Mouse (Mus musculus) inflammation-experienced regulatory T-cells, adult 6 months (primary cell): ENCODE data around the gene Olfr611. TPM values are rescaled to one million over a fixed set of nuclear protein-coding genes. Genes with fewer than 3 reads are reported as not detected.
"Not testable (repeated sequence)": the region's sequence is repeated elsewhere in the genome, so short reads cannot be mapped to it uniquely, and the experiment has no call there.

Experiments
- ATAC-seq: one replicate; pipeline ENCODE4 v1.8.0; 2017
- polyA plus RNA-seq, 3 experiments: library from polyadenylated mRNA; unstranded; fragments of 100-300 nt; shearing (Covaris generic); gene quantifications; one replicate each; pipeline ENCODE4 v1.2.1; 2017

The Olfr611 gene
- polyA plus RNA-seq: not detected

GRCm38 (mm10) chr7:103520746-103521145 is at the start of gene Olfr611:
Olfr611 (minus strand) TSS chr7:103520846.
- ATAC-seq: not testable (repeated sequence)

DNA sequence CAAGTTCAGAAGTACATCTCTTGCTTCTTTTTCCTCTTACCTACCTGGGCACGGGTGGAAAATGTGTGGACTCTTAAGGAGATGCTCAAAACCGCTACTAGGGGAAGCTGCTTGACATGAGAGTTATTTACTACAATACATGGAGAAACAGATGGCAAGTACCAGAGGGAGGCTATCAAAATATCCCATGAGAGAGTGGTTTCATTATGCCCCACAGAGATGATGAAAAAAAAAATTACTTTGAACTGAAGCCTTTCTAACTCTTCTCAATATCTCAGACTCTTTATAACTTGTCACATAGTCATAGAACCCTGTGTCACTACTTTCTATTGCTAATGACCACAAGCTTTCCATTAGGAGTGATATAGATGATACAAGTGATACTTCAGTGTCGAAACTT is 48.4 kb upstream of the Olfr611 start, which contains the start of gene Olfr616:
TSS of gene Olfr616 (minus strand) at position 101 of the 400 bp plus-strand sequence.
- no peak for ATAC-seq

DNA sequence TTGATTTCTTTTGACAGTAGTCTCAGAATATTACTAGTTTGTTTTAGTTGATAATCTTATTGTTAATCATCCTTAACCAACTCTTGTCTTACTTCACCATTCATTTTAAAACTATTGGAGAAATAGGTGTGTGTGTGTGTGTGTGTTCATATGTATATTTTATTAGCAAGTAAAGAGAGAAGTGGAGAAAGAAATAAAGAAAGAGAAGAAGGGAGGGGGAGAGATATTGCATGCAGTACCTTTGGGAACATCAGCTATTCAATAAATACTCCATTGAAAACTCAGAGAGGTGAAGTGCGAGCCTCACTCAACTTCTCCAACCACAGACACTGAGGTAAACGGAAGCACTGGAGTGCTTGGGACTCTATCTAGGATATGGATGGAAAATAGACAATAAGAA is 35.1 kb upstream of the Olfr611 start, which contains the start of gene Olfr615:
TSS of gene Olfr615 (plus strand) at position 301 of the 400 bp plus-strand sequence.
- no peak for ATAC-seq

DNA sequence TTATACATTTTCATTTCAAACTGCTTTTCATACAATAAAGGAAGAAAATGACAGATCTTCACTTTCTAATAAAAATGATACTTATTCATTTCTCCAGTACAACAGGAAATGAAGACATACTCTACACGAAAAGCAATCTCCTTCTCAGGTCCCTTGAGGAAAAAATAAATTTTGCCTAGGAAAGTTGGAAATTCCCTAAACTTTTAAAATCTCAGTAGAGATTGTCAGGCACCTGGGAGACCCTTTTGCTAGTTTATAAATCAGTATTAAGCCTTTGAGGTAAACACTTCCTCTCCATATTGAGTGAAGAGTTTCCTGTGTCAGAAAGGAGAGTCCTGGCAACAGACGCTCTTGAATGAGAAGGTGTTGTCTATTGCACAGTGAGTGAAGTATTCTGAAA is 27.1 kb upstream of the Olfr611 start, which contains the start of gene Olfr613:
TSS of gene Olfr613 (plus strand) at position 301 of the 400 bp plus-strand sequence.
- no peak for ATAC-seq

- ATAC-seq: not testable (repeated sequence)
Observed at GRCm38 (mm10) chr7:103542617-103543016, 22.0 kb upstream of the Olfr611 start, which contains the start of gene Olfr612. Olfr612 (minus strand) TSS chr7:103542717.

DNA sequence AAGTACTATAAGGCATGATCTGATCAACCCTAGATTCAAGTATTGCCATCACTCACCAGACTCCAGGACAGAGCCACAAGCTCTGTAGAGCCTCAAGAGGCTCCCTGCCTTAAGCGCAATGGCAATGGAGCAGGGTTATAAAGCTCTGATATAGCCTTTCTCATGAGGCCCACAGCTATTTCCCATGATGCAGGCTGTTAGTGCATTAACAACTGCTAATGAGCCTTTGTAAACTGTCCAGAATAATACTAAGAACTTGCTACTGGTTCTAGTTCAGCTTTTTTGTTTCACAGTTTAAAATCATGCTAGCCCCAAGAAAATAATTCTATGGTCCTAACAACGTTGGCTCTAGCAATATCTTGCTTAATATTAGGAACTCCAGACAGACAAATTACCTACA is 8.6 kb downstream of the Olfr611 start, which contains the start of gene Olfr610:
TSS of gene Olfr610 (minus strand) at position 101 of the 400 bp plus-strand sequence.
- ATAC-seq: no peak

- ATAC-seq: no peak
Observed at GRCm38 (mm10) chr7:103497962-103498361, 22.7 kb downstream of the Olfr611 start, which contains the start of gene Olfr609. Olfr609 (minus strand) TSS chr7:103498062.

- not testable (repeated sequence) for ATAC-seq
Observed at GRCm38 (mm10) chr7:103477106-103477505, 43.5 kb downstream of the Olfr611 start.

GRCm38 (mm10) chr7:103469577-103469976 is 51.1 kb downstream of the Olfr611 start, which contains the start of gene Olfr608:
Olfr608 (plus strand) TSS chr7:103469877.
- ATAC-seq: no peak

Other genes with a start within 250 kb of the Olfr611 start
- gene Olfr596, start 215.2 kb downstream of the Olfr611 start, polyA plus RNA-seq: not detected
- under 1 TPM in 1 of 3 experiments, not detected in 2; 0.18 TPM for gene Olfr597, start 204.5 kb downstream of the Olfr611 start, polyA plus RNA-seq
- gene Olfr598, start 197.3 kb downstream of the Olfr611 start, polyA plus RNA-seq: not detected
- not detected for gene Olfr599, start 184.9 kb downstream of the Olfr611 start, polyA plus RNA-seq
- not detected for gene Olfr600, start 171.2 kb downstream of the Olfr611 start, polyA plus RNA-seq
- not detected for gene Olfr601, start 158.2 kb downstream of the Olfr611 start, polyA plus RNA-seq
- gene Olfr603, start 134.7 kb downstream of the Olfr611 start, polyA plus RNA-seq: not detected
- not detected for gene Usp17lc, start 105.8 kb downstream of the Olfr611 start, polyA plus RNA-seq
- gene Olfr605, start 75.4 kb downstream of the Olfr611 start, polyA plus RNA-seq: not detected
- gene Olfr606, start 71.8 kb downstream of the Olfr611 start, polyA plus RNA-seq: not detected
- under 1 TPM in 1 of 3 experiments, not detected in 2; 0.09 TPM for gene Olfr607, start 56.7 kb downstream of the Olfr611 start, polyA plus RNA-seq
- not detected for gene Olfr608, start 51.0 kb downstream of the Olfr611 start, polyA plus RNA-seq
- not detected for gene Olfr609, start 22.8 kb downstream of the Olfr611 start, polyA plus RNA-seq
- not detected for gene Olfr610, start 8.7 kb downstream of the Olfr611 start, polyA plus RNA-seq
- gene Olfr612, start 21.9 kb upstream of the Olfr611 start, polyA plus RNA-seq: not detected
- not detected for gene Olfr613, start 27.2 kb upstream of the Olfr611 start, polyA plus RNA-seq
- not detected for gene Olfr615, start 35.2 kb upstream of the Olfr611 start, polyA plus RNA-seq
- not detected for gene Olfr616, start 48.3 kb upstream of the Olfr611 start, polyA plus RNA-seq
- not detected for gene Olfr617, start 52.2 kb upstream of the Olfr611 start, polyA plus RNA-seq
- gene Olfr618, start 69.3 kb upstream of the Olfr611 start, polyA plus RNA-seq: not detected
- gene Olfr619, start 79.7 kb upstream of the Olfr611 start, polyA plus RNA-seq: not detected
- under 1 TPM in 2 of 3 experiments, not detected in 1; 0.18 to 0.95 TPM for gene Olfr620, start 91.7 kb upstream of the Olfr611 start, polyA plus RNA-seq
- gene Olfr622, start 121.9 kb upstream of the Olfr611 start, polyA plus RNA-seq: not detected
- gene Olfr623, start 142.9 kb upstream of the Olfr611 start, polyA plus RNA-seq: not detected
- gene Olfr624, start 150.3 kb upstream of the Olfr611 start, polyA plus RNA-seq: not detected
- gene Olfr625-ps1, start 161.9 kb upstream of the Olfr611 start, polyA plus RNA-seq: not detected
- not detected for gene Olfr243, start 193.8 kb upstream of the Olfr611 start, polyA plus RNA-seq
- not detected for gene Olfr628, start 209.5 kb upstream of the Olfr611 start, polyA plus RNA-seq
- gene Olfr629, start 224.1 kb upstream of the Olfr611 start, polyA plus RNA-seq: not detected
- not detected for gene Olfr630, start 236.5 kb upstream of the Olfr611 start, polyA plus RNA-seq